21 mouse cellular contexts compared by ENCODE assay signal in the genomic region with DNA sequence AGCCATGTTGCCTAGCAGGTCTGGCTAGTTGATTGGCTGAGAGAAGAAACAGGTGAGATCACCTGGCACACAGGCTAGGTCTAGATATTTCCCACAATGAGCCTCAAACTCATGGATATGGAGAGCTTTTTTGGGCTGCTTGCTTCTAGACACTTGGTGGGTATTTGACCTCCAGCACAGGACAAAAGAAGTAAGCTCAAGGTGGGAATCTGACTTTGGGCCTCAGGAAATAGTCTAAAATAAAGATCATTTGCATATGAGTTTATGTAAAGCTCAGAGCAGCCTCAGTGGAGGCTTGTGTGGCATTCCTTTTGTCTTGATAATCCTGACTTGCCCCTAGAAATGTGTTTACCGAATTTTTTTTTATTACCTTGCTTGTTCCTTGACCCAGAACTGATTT.
DNase-seq lines count a peak whose midpoint lies in the region.
"Had no signal": no experiment of that assay in that cellular context is flagged by ENCODE, and none has a peak within 500 bp of the region (broad histone marks: within the 10 kb centered on the region; RNA-seq: fewer than 3 reads in every experiment).

No protein-coding gene starts in this region.

- H3K27me3 ChIP-seq in embryonic facial prominence, embryonic 10.5 days (replicated peaks; ENCODE audit: low read depth, poor library complexity, severe bottlenecking): no peaks in the 10 kb centered on the region
- H3K27me3 ChIP-seq: embryonic facial prominence, embryonic 12.5 days; forebrain, embryonic 13.5 days; forebrain, embryonic 15.5 days; Patski had no signal

- DNase-seq in ES-CJ7 (ENCODE audit: low read depth, low spot score) (peak; percentile 88), R1 (ENCODE audit: low read depth, low spot score) (peak; percentile 92)
- no peak for DNase-seq in embryonic facial prominence, embryonic 10.5 days (ENCODE audit: low spot score)
- DNase-seq in frontal cortex, adult 2 months (ENCODE audit: extremely low spot score in 1 of 2, low spot score in 1 of 2): no peak
- no peak for DNase-seq in lung, postnatal 4 days
- DNase-seq: adrenal gland, adult 8-10 months; adrenal gland, postnatal 14 days; adrenal gland, postnatal 36 days; cerebellum, adult 11 months; cerebellum, adult 18-20 months; cerebellum, adult 8-10 months; cerebellum, adult 9-11 months; cerebellum, postnatal 14 days; cerebellum, postnatal 36 days; embryo, embryonic 11 days; forebrain, postnatal 0 days had no signal

- no peak overlapping the region for H3K27ac ChIP-seq in embryonic facial prominence, embryonic 10.5 days (replicated peaks)
- H3K27ac ChIP-seq: embryonic facial prominence, embryonic 12.5 days; forebrain, embryonic 13.5 days; forebrain, embryonic 15.5 days had no signal

- 62% methylated on average over 1 of the region's 1 CpGs for WGBS in embryonic facial prominence, embryonic 10.5 days

- no peak overlapping the region for H3K4me3 ChIP-seq in embryonic facial prominence, embryonic 10.5 days
- H3K4me3 ChIP-seq: embryonic facial prominence, embryonic 12.5 days; forebrain, embryonic 13.5 days; forebrain, embryonic 15.5 days had no signal

- H3K9me3 ChIP-seq in embryonic facial prominence, embryonic 10.5 days: no peaks in the 10 kb centered on the region
- H3K9me3 ChIP-seq: embryonic facial prominence, embryonic 12.5 days; forebrain, embryonic 13.5 days; forebrain, embryonic 15.5 days; G1E had no signal

- no peaks in the 10 kb centered on the region for H3K36me3 ChIP-seq in embryonic facial prominence, embryonic 10.5 days (replicated peaks)
- H3K36me3 ChIP-seq: embryonic facial prominence, embryonic 12.5 days; forebrain, embryonic 15.5 days; G1E had no signal

- no peaks in the 10 kb centered on the region for H3K4me1 ChIP-seq in embryonic facial prominence, embryonic 10.5 days
- H3K4me1 ChIP-seq: embryonic facial prominence, embryonic 12.5 days; forebrain, embryonic 13.5 days; forebrain, embryonic 15.5 days had no signal

Comparison
In these comparisons a context has a peak if more than half of its experiments do, and no peak if none do; other contexts are left out.
1. DNase-seq: peak in ES-CJ7 (single experiment) and R1 (single experiment); none in embryonic facial prominence, embryonic 10.5 days (single experiment), frontal cortex, adult 2 months (0 of 2) and lung, postnatal 4 days (0 of 2).